Mouse (Mus musculus) ES-E14 (cell line): ENCODE measurements around the gene Cct8l1.

Experiments
- CHD2 ChIP-seq: IDR thresholded peaks from 2 replicates; pipeline ENCODE4 v1.6.1; 2014; ENCODE audit warnings: mild to moderate bottlenecking, low read depth, low read length, inconsistent platforms
- HCFC1 ChIP-seq: IDR thresholded peaks from 2 replicates; pipeline ENCODE4 v1.6.1; 2012; ENCODE audit warnings: low read length, inconsistent platforms, borderline replicate concordance; ENCODE audit not compliant: insufficient read depth

DNA sequence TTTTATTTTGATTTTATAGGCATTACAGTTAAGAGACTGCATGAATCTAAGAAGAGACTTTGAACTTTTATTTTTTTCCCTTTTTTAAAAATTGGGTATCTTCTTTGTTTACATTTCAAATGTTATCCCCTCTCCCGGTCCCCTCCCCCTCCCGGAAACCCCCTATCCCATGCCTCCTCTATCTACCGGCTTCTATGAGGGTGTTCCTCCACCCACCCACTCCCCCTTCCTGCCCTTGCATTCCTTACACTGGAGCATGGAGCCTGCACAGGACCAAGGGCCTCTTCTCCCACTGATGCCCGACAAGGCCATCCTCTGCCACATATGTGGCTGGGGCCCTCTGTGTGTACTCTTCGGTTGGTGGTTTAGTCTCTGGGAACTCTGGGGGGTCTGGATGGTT lies 40.5 kb downstream of the Cct8l1 start:
- no peak for TF ChIP-seq CHD2
- TF ChIP-seq HCFC1 = no peak
